Mouse (Mus musculus) MEL (cell line): ENCODE measurements around the gene Ube3a. TPM values are rescaled to one million over a fixed set of nuclear protein-coding genes. Genes with fewer than 3 reads are reported as not detected.

Experiments used
- DNase-seq: peaks from one replicate; pipeline ENCODE4 v3.0.0; 2011; ENCODE audit warnings: low read depth, low spot score
- H3K27ac ChIP-seq: 2 replicates; pipeline ENCODE4 v1.5.1; 2012; ENCODE audit warnings: low read depth, mild to moderate bottlenecking, control low read depth, low read length, moderate library complexity; ENCODE audit not compliant: control insufficient read depth
- H3K27me3 ChIP-seq, 2 experiments: fragments of 150-350 bp in 1 of 2; sonication (generic) in 1 of 2; 2 replicates each; pipeline ENCODE4 v1.6.1; 2012; ENCODE audit warnings: low read length in 2 of 2, mild to moderate bottlenecking in 2 of 2, improper control_type of control experiment in 1 of 2, moderate library complexity in 1 of 2; ENCODE audit not compliant: insufficient read depth in 2 of 2, control insufficient read depth in 1 of 2
- H3K36me3 ChIP-seq, 2 experiments: 2 replicates each; pipeline ENCODE4 v1.6.1; 2012 to 2014; ENCODE audit warnings: low read length in 2 of 2, improper control_type of control experiment in 1 of 2, inconsistent platforms in 1 of 2, mild to moderate bottlenecking in 1 of 2; ENCODE audit not compliant: insufficient read depth in 2 of 2, control insufficient read depth in 1 of 2
- H3K4me1 ChIP-seq, 2 experiments: fragments of 150-350 bp in 1 of 2; sonication (generic) in 1 of 2; 2 replicates each; pipeline ENCODE4 v1.6.1; 2012; ENCODE audit warnings: low read length in 2 of 2, improper control_type of control experiment in 1 of 2, mild to moderate bottlenecking in 1 of 2; ENCODE audit not compliant: insufficient read depth in 2 of 2, control insufficient read depth in 1 of 2
- H3K4me3 ChIP-seq, 2 experiments: fragments of 150-350 bp in 1 of 2; sonication (generic) in 1 of 2; 2 replicates each; pipeline ENCODE4 v1.5.1; 2012; ENCODE audit warnings: low read depth in 2 of 2, low read length in 2 of 2, mild to moderate bottlenecking in 2 of 2, moderate library complexity in 2 of 2, control low read depth in 1 of 2, improper control_type of control experiment in 1 of 2; ENCODE audit not compliant: control insufficient read depth in 1 of 2, insufficient read depth in 1 of 2
- H3K79me2 ChIP-seq: 2 replicates; pipeline ENCODE4 v1.6.1; 2012; ENCODE audit warnings: mild to moderate bottlenecking, low read length, moderate library complexity; ENCODE audit not compliant: control insufficient read depth, poor library complexity, insufficient read depth
- H3K9ac ChIP-seq: 2 replicates; pipeline ENCODE4 v1.6.1; 2012; ENCODE audit warnings: low read depth, mild to moderate bottlenecking, control low read depth, low read length, moderate library complexity; ENCODE audit not compliant: control insufficient read depth, poor library complexity, severe bottlenecking
- H3K9me3 ChIP-seq: fragments of 150-350 bp; sonication (generic); replicated peaks from 2 replicates; pipeline ENCODE4 v1.6.1; 2012; ENCODE audit warnings: mild to moderate bottlenecking, low read length, improper control_type of control experiment, moderate library complexity; ENCODE audit not compliant: insufficient read depth
- CHD1 ChIP-seq: IDR thresholded peaks from 2 replicates; pipeline ENCODE4 v1.6.1; 2012; ENCODE audit warnings: low read depth, mild to moderate bottlenecking, inconsistent platforms, low read length, improper control_type of control experiment
- CHD2 ChIP-seq: IDR thresholded peaks from 2 replicates; pipeline ENCODE4 v1.6.1; 2011; ENCODE audit warnings: low read length, improper control_type of control experiment
- CTCF ChIP-seq, 3 experiments: IDR thresholded peaks in 2 of 3; conservative IDR thresholded peaks in 1 of 3; 2 replicates each; pipeline ENCODE4 v1.5.1; 2011 to 2012; ENCODE audit warnings: low read length in 3 of 3, low read depth in 2 of 3, mild to moderate bottlenecking in 2 of 3, improper control_type of control experiment in 1 of 3, inconsistent platforms in 1 of 3, mixed read lengths in 1 of 3, moderate library complexity in 1 of 3; ENCODE audit not compliant: control insufficient read depth in 1 of 3, insufficient read depth in 1 of 3, poor library complexity in 1 of 3, severe bottlenecking in 1 of 3
- EP300 ChIP-seq, 2 experiments: IDR thresholded peaks; 2 replicates each; pipeline ENCODE4 v1.6.1; 2011; ENCODE audit warnings: improper control_type of control experiment in 2 of 2, low read length in 2 of 2, low read depth in 1 of 2, mild to moderate bottlenecking in 1 of 2
- ETS1 ChIP-seq: IDR thresholded peaks from 2 replicates; pipeline ENCODE4 v1.6.1; 2012; ENCODE audit warnings: low read depth, mild to moderate bottlenecking, inconsistent platforms, low read length, improper control_type of control experiment, moderate library complexity
- HCFC1 ChIP-seq: IDR thresholded peaks from 2 replicates; pipeline ENCODE4 v1.6.1; 2012; ENCODE audit warnings: low read depth, mild to moderate bottlenecking, inconsistent platforms, low read length, improper control_type of control experiment, moderate library complexity
- MAX ChIP-seq: IDR thresholded peaks from 2 replicates; pipeline ENCODE4 v1.6.1; 2011; ENCODE audit warnings: low read length, improper control_type of control experiment
- MAZ ChIP-seq: IDR thresholded peaks from 2 replicates; pipeline ENCODE4 v1.6.1; 2012; ENCODE audit warnings: low read depth, mild to moderate bottlenecking, inconsistent platforms, low read length, improper control_type of control experiment
- MXI1 ChIP-seq: IDR thresholded peaks from 2 replicates; pipeline ENCODE4 v1.6.1; 2011; ENCODE audit warnings: mild to moderate bottlenecking, low read depth, low read length, improper control_type of control experiment
- POLR2A ChIP-seq, 2 experiments: IDR thresholded peaks; 2 replicates each; pipeline ENCODE4 v1.6.1; 2011 to 2012; ENCODE audit warnings: low read length in 2 of 2, mild to moderate bottlenecking in 2 of 2, control low read depth in 1 of 2, improper control_type of control experiment in 1 of 2, low read depth in 1 of 2, moderate library complexity in 1 of 2; ENCODE audit not compliant: control insufficient read depth in 1 of 2, insufficient read depth in 1 of 2, poor library complexity in 1 of 2
- POLR2AphosphoS5 ChIP-seq: IDR thresholded peaks from 2 replicates; pipeline ENCODE4 v1.6.1; 2012; ENCODE audit warnings: low read depth, borderline replicate concordance, mild to moderate bottlenecking, inconsistent platforms, low read length, moderate library complexity, mixed read lengths
- RCOR1 ChIP-seq: IDR thresholded peaks from 2 replicates; pipeline ENCODE4 v1.6.1; 2012; ENCODE audit warnings: low read depth, mild to moderate bottlenecking, inconsistent platforms, low read length, improper control_type of control experiment
- TBP ChIP-seq: IDR thresholded peaks from 2 replicates; pipeline ENCODE4 v1.8.0; 2011; ENCODE audit warnings: low read depth, low read length, improper control_type of control experiment
- UBTF ChIP-seq: IDR thresholded peaks from 2 replicates; pipeline ENCODE4 v1.6.1; 2012; ENCODE audit warnings: low read depth, mild to moderate bottlenecking, inconsistent platforms, low read length, improper control_type of control experiment, moderate library complexity, borderline replicate concordance; ENCODE audit not compliant: insufficient read depth
- ZMIZ1 ChIP-seq: IDR thresholded peaks from 2 replicates; pipeline ENCODE4 v1.6.1; 2012; ENCODE audit warnings: low read depth, mild to moderate bottlenecking, inconsistent platforms, low read length, improper control_type of control experiment, moderate library complexity
- ZNF384 ChIP-seq: IDR thresholded peaks from 2 replicates; pipeline ENCODE4 v1.6.1; 2012; ENCODE audit warnings: low read depth, mild to moderate bottlenecking, inconsistent platforms, low read length, improper control_type of control experiment
- polyA plus RNA-seq, 2 experiments: library from polyadenylated mRNA; stranded (reverse) in 1 of 2; unstranded in 1 of 2; fragments of >175 nt in 1 of 2; fragments of >200 nt in 1 of 2; gene quantifications; 2 replicates each; pipeline versions ENCODE4 v1.2.1 to v1.2.4; 2012; ENCODE audit warnings: low replicate concordance in 2 of 2, low read depth in 1 of 2; ENCODE audit not compliant: insufficient read length in 2 of 2, insufficient read depth in 1 of 2, missing spikeins in 1 of 2
- total RNA-seq: library from RNA; depleted of rRNA; stranded (reverse); fragments of 300-350 nt; gene quantifications from 2 replicates; pipeline ENCODE4 v1.2.3, GENCODE M21; 2012

Ube3a gene
- total and polyA plus RNA-seq, 3 experiments = 46.3 to 112 (median 81.7) TPM

DNA sequence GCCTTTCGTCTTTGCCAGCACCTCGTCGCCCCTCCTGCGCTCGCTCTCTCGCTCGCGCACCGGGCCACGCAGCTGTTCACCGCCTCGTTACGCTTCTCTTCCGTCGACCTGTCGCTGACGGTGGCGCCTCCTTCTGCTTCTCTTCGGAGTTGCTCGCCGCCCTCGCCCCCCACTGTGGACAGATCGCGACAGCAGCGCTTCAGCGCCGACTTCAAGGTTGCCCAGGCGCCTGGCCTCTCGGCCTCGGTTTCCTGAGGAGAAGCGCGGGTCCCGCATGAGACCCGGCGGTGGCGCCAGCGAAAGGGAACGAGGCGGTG is 274 bp downstream of the Ube3a start:
- TF ChIP-seq MAX (peak; percentile 50; the same call in 1 of the 2 replicates), CTCF (IDR thresholded peaks at IDR 0.05 in 2 of 3, conservative IDR thresholded peaks at IDR 0.05 in 1 of 3; ENCODE audit: control insufficient read depth in 1 of 3, insufficient read depth in 1 of 3, low read depth in 2 of 3, low read length in 3 of 3, poor library complexity in 1 of 3, severe bottlenecking in 1 of 3) (peak in 2 of 3 experiments; percentile 1 to 8; a peak in 2 of 6 replicates), MAZ (peak; percentile 58; the same call in 1 of the 2 replicates), CHD2 (no peak)
- DNase-seq = no peak
- no peaks in the 10 kb centered on the region for H3K27me3 ChIP-seq
- H3K79me2 ChIP-seq = peaks cover 34% of the 10 kb centered on the region
- H3K4me3 ChIP-seq = peak overlapping the region; percentile 73 to 91
- H3K27ac ChIP-seq = peak overlapping the region; percentile 87
- peaks cover 0 to 22% of the 10 kb centered on the region in 2 experiments; a peak in 2 of 4 replicates for H3K36me3 ChIP-seq
- no peaks in the 10 kb centered on the region for H3K9me3 ChIP-seq
- H3K4me1 ChIP-seq = peaks cover 2 to 13% of the 10 kb centered on the region in 2 experiments; a peak in 2 of 4 replicates
- H3K9ac ChIP-seq = peak overlapping the region; percentile 94

DNA sequence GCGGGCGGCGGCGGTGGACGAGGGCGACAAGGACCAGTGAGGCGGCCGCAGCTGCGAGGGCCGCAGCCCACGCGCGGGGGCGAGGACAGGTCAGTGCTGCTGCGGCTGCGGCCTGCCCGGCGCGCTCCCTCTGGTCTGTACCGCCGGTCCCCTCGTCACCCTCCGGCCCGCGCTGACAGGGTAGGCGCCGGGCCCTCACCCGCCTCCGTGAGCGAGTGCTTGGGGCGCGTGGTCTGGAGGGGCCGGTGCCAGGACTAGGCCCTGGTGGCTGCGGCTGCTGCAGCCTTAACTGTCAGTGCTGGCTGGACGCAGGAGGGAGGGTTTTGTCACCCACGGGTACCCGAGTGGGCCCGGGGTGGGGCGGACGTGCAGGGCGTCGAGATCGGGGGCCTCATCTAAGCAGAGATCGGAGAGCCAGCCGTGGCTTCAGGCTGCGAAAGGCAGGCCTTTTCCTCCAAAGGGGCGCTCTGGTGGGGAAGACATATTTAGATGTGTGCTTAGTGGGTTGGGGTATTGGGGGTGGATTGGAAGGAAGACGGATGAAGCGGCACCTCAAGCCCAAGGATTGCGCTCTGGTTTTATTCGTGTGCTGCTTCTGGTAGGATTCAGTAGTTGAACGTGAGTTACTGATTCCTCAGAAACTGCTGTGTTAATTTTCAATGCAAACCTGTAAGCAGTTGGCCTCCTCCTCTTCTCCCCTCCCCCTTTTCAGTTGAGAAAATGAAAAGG is 797 bp downstream of the Ube3a start:
- Histone ChIP-seq H3K9me3 (no peaks in the 10 kb centered on the region), H3K9ac (peak overlapping the region; percentile 94), H3K27ac (peak overlapping the region; percentile 87), H3K79me2 (peaks cover 38% of the 10 kb centered on the region), H3K4me1 (peaks cover 2 to 13% of the 10 kb centered on the region in 2 experiments; a peak in 2 of 4 replicates), H3K36me3 (peaks cover 0 to 27% of the 10 kb centered on the region in 2 experiments; a peak in 2 of 4 replicates), H3K4me3 (peak overlapping the region; percentile 73 to 91), H3K27me3 (no peaks in the 10 kb centered on the region)
- TF ChIP-seq ZMIZ1 (0 out of 2 replicates have a peak, but pooled peaks have one; percentile 1), TBP (0 out of 2 replicates have a peak, but pooled peaks have one; percentile 31), POLR2A (IDR thresholded peaks at IDR 0.05; ENCODE audit: control insufficient read depth in 1 of 2, insufficient read depth in 1 of 2, low read depth in 1 of 2, low read length in 2 of 2, poor library complexity in 1 of 2) (peak in 1 of 2 experiments; percentile 57; a peak in 2 of 4 replicates), RCOR1 (no peak), ZNF384 (no peak), MXI1 (peak; percentile 33; the same call in 1 of the 2 replicates), ETS1 (no peak), HCFC1 (peak; percentile 9; the same call in 1 of the 2 replicates), UBTF (0 out of 2 replicates have a peak, but pooled peaks have one; percentile 22), MAZ (0 out of 2 replicates have a peak, but pooled peaks have one; percentile 13), CHD1 (0 out of 2 replicates have a peak, but pooled peaks have one; percentile 16), EP300 (IDR thresholded peaks at IDR 0.05; ENCODE audit: low read depth in 1 of 2, low read length in 2 of 2) (no peak), POLR2AphosphoS5 (no peak)
- DNase-seq = peak; percentile 68
